Mouse (Mus musculus): ENCODE measurements around the gene Rnf13.

- TF ChIP-seq POLR2A (IDR thresholded peaks at IDR 0.05; ENCODE audit: control insufficient read depth in 1 of 2, insufficient read depth in 1 of 2, low read depth in 1 of 2, low read length in 2 of 2, poor library complexity in 1 of 2): no peak
- TF ChIP-seq CTCF (IDR thresholded peaks at IDR 0.05 in 2 of 3, conservative IDR thresholded peaks at IDR 0.05 in 1 of 3; ENCODE audit: control insufficient read depth in 1 of 3, insufficient read depth in 1 of 3, low read depth in 2 of 3, low read length in 3 of 3, poor library complexity in 1 of 3, severe bottlenecking in 1 of 3): no peak
Observed at GRCm38 (mm10) chr3:57696779-57697178, 39.1 kb upstream of the Rnf13 start.

All from MEL (cell line).